Comparison of ENCODE assay signal across 17 mouse cellular contexts in the genomic region with DNA sequence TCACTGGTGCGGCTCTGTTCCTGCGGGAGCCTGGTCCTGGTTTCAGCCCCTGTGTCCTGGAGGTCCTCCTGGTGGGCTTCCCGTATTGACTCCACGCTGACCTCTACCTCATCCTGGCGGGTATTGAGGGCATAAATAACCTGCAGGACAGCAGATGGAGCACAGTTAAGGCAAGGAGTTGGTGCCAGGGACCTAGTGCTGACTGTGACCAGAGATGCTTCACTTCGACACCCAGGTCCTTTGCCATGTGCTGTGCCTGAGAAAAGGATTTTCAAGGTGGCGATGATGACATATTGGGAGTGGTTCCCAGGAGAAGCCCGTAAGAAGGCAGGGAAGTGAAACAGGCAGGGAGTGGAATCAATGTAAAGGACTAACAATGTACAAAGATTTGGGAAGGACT.
DNase-seq lines count a peak whose midpoint lies in the region.
"Had no signal": no experiment of that assay in that cellular context is flagged by ENCODE, and none has a peak within 500 bp of the region (broad histone marks: within the 10 kb centered on the region; RNA-seq: fewer than 3 reads in every experiment).

No protein-coding gene starts in this region.

- peak; percentile 36 for DNase-seq in cerebellum, adult 11-12 months
- DNase-seq in cerebellum, adult 11 months: no peak
- peak; percentile 11 for DNase-seq in cerebellum, adult 8-10 months
- DNase-seq in cerebellum, postnatal 14 days: peak; percentile 15 to 32
- no peak for DNase-seq in ovary, postnatal 36 days (ENCODE audit: low spot score)
- no peak for DNase-seq in kidney, postnatal 10 days
- no peak for DNase-seq in urinary bladder, postnatal 36 days (ENCODE audit: low spot score in 2 of 2)
- DNase-seq: adrenal gland, adult 2 months; adrenal gland, postnatal 14 days; B cell, adult 2 months; forebrain, postnatal 0 days; gastrocnemius, adult 2 months; gastrocnemius, postnatal 25 days; heart, adult 18-20 months; heart, postnatal 10 days; heart, postnatal 36 days; kidney, adult 18-20 months had no signal

Comparison
In these comparisons a context has a peak if more than half of its experiments do, and no peak if none do; other contexts are left out.
1. DNase-seq: peak in cerebellum, adult 11-12 months (single experiment), cerebellum, adult 8-10 months (single experiment) and cerebellum, postnatal 14 days (2 of 2); none in cerebellum, adult 11 months (single experiment), ovary, postnatal 36 days (single experiment), kidney, postnatal 10 days (single experiment) and urinary bladder, postnatal 36 days (0 of 2).